22 mouse cellular contexts compared by ENCODE assay signal in genomic region chr3:69354681-69355080, GRCm38 (mm10).
"Had no signal": no experiment of that assay in that cellular context is flagged by ENCODE, and none has a peak within 500 bp of the region (broad histone marks: within the 10 kb centered on the region; RNA-seq: fewer than 3 reads in every experiment).

No protein-coding gene starts in this region.

- DNase-seq: gastrocnemius, postnatal 14 days; gastrocnemius, postnatal 36 days; heart, adult 18-20 months; kidney, adult 11 months; kidney, adult 2 months; kidney, adult 9 months; kidney, postnatal 14 days; kidney, postnatal 36 days; layer of hippocampus, adult 9-11 months; layer of hippocampus, postnatal 36 days; left cerebral cortex, postnatal 4 days had no signal

- H3K4me3 ChIP-seq: heart, embryonic 10.5 days; heart, embryonic 12.5 days; hindbrain, embryonic 13.5 days; hindbrain, embryonic 15.5 days; kidney, embryonic 15.5 days; limb, embryonic 13.5 days; limb, embryonic 15.5 days had no signal

- H3K9me3 ChIP-seq: heart, embryonic 10.5 days; heart, embryonic 12.5 days; hindbrain, embryonic 13.5 days; hindbrain, embryonic 15.5 days; kidney, embryonic 15.5 days; limb, embryonic 13.5 days; limb, embryonic 15.5 days had no signal

- H3K27me3 ChIP-seq: heart, embryonic 12.5 days; hindbrain, embryonic 13.5 days; hindbrain, embryonic 15.5 days; kidney, embryonic 15.5 days; limb, embryonic 13.5 days; limb, embryonic 15.5 days had no signal

- H3K4me1 ChIP-seq: hindbrain, embryonic 13.5 days; hindbrain, embryonic 15.5 days had no signal

- ATAC-seq: hindbrain, postnatal 0 days had no signal

- H3K4me2 ChIP-seq: heart, embryonic 12.5 days; hindbrain, embryonic 13.5 days; hindbrain, embryonic 15.5 days; kidney, embryonic 15.5 days; limb, embryonic 13.5 days; limb, embryonic 15.5 days; liver, embryonic 11.5 days had no signal

- H3K36me3 ChIP-seq: heart, embryonic 10.5 days; heart, embryonic 12.5 days; hindbrain, embryonic 13.5 days; hindbrain, embryonic 15.5 days; kidney, embryonic 15.5 days; limb, embryonic 13.5 days; limb, embryonic 15.5 days had no signal

- H3K9ac ChIP-seq: heart, embryonic 12.5 days; hindbrain, embryonic 13.5 days; hindbrain, embryonic 15.5 days; kidney, embryonic 15.5 days; limb, embryonic 13.5 days; limb, embryonic 15.5 days; liver, embryonic 14.5 days had no signal

- H3K27ac ChIP-seq: heart, embryonic 10.5 days; hindbrain, embryonic 13.5 days; hindbrain, embryonic 15.5 days; hindbrain, postnatal 0 days; kidney, embryonic 15.5 days; kidney, postnatal 0 days; limb, embryonic 13.5 days; liver, embryonic 14.5 days had no signal
